Mouse (Mus musculus) leukemia stem cell, adult 10-12 weeks (primary cell): Measurements from ENCODE around the gene Gm42372. TPM values are rescaled to one million over a fixed set of nuclear protein-coding genes. Genes with fewer than 3 reads are reported as not detected.

Source experiments
- polyA plus RNA-seq: library from polyadenylated mRNA; stranded (reverse); fragments of >175 nt; gene quantifications from 2 replicates; pipeline ENCODE4 v1.2.3, GENCODE M21; 2012; ENCODE audit warnings: low replicate concordance

Gene Gm42372
- 0.12 and 0.33 TPM in 2 replicates for polyA plus RNA-seq

DNA sequence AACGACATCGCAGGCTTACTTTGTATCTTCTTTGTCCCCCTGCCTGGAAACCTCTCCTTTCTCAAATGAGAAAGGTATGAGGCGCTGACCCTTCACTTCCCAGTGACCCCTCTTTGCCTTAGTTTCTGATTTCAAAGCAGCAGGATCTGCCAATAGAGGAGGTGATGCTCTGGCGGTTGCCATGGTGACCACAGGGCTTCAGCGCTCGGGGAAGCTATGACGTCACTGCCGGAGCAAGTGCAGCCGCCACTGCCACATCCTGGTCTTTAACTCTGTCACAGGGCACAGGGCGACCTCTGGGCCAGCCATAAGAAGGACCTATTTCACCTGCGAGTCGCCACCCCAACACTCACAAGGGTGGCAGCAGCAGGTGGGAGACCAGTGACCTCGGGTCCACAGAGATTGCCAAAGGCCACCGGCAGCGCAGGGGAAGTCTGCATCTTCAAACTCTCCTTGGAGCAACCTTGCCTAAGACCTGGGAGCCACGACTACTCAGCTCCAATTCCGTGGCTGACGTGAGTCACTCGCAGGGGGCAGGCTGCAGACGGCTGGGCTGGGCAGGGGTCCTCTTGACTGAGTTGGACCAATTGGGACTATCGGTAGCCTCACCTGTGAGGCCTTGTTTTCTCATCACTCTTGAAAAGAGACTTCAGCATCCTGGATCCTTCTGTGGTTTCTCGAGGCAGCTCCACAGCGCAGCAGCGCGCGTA, at the start of gene Gm42372:
Gene Gm42372, plus strand, starts transcription at position 228 of the 710 bp plus-strand sequence.

DNA sequence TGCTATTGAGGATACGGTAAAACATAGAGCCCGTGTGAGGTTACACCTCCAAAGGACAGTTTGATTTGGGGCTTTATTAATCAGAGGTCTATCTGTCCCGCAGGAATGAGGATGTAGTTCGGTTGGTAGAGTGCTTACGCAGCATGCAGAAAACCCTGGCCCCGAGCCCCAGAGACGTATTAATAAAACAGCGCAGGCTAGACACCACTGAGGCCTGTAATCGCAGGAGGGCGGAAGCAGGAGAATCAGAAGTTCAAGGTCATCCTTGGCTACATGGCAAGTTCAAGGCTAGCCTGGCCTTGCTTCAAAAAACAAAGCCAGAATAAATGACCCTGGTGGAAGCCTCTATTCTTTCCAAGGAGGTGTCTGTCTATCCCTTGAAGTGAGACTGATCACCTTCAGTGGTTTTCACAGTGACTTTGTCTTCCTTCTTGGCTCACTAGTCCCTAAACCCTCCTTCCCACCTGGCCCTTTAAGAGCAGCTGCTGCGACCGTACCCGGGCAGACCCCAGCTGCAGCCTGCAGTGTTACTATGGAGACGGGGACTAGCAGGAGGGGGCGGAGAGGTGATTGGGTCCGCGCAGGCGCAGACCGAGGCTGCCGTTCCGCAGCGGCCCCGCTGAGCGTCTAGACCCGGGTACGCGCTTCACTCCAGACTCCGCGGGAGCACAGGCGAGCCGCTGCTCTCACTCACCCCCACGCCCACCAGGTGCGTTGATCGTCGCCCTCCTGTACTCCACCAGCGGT, 38.7 kb upstream of the Gm42372 start, which contains the start of gene Pnmal2:
Gene Pnmal2, plus strand, starts transcription at position 622 of the 747 bp plus-strand sequence.

DNA sequence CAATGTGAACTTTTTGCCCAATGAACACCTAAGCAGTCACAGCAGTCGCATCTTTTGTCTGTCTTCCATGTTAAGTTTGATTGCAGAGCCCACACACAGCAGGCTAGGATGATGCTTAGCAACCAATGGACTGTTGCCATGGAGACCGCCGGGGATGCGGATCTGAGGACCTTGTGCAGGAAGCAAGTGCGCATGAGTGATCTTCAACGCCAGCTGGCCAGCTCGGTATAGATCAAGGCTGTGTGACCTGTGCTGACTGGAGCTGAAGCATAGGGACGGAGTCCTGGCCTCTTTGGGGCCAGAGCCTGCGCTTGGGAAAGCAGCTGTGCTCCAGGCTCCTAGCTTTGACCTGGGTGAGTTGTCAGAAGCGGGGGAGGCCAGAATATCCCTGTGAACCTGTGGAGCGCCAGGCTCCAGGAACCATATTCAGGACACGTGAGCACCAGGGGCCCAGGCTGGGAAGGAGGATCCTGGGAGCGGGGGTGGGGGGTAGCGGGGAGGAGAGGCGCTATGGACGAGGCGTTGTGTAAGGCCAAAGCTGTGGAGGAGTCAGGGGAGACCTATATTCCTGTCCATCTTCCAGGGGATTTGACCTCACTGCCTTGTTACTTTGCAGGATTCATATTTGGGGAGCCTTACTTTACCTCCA, 23.2 kb upstream of the Gm42372 start, which contains the start of gene Pnmal1:
Gene Pnmal1, plus strand, starts transcription at position 141 of the 649 bp plus-strand sequence.

DNA sequence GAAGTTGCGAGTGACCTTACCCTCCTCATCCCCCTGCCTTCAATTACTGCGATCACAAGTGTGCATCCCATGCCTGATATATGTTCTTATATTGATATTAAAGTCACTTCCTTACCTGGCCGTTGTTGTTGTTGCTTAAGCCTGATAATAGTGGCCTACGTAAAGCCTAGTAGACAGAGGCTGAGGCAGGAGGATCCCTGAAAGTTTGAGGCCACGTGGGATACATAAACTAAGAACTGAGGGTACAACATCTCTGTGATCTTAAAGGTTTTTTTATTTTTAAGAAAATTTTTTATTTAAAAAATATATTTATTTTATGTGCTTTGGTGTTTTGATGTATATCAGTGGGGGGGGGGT, 9.5 kb downstream of the Gm42372 start, which contains the start of gene Ccdc8:
Gene Ccdc8, plus strand, starts transcription at position 258 of the 357 bp plus-strand sequence.

DNA sequence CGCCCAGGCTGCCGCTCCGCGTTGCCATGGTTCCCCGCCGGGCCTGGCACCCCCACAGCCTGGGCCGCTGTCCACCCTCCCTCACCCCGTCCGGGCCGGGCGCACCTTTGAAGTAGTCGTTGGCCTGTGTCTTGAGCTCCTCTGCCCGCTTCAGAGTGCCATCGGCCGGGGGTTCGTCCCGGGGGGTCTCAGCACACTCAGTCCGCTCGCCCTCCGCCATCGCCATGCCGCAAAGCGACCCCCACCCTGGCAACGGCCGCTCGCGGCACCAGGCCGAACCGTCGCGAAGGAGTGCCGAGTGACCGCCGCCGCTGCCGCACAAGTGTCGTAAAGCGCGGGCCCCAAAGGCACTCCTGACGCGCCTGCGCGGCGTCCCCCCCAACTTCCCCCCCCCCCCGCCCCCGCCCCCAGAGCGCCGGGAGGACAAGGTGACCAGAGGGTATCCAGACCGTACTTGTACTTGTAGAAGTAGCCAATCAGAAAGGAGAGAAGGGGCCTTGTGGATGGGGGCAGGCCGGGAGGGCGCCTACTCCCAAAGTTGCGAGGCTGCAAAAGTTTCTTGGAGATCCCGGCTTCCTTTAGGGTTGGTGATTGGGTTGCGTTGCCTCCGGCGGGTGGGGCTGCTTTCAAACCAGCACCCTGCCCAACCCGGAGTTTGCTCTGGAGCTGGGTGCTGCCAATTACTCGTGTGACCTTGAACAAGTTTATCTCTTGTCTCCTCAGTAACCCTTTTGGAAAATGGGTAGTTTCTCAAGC, 44.9 kb downstream of the Gm42372 start, which contains the start of gene Ppp5c:
Gene Ppp5c, minus strand, starts transcription at position 337 of the 756 bp plus-strand sequence.

Other genes with a start within 250 kb of the Gm42372 start
- 337 and 641 TPM in 2 replicates for gene Ap2s1, start 244.7 kb upstream of the Gm42372 start, polyA plus RNA-seq
- gene Slc1a5, start 201.7 kb upstream of the Gm42372 start, polyA plus RNA-seq: 57.8 and 110 TPM in 2 replicates
- 110 and 114 TPM in 2 replicates for gene Strn4, start 167.2 kb upstream of the Gm42372 start, polyA plus RNA-seq
- 34.4 and 47.5 TPM in 2 replicates for gene Fkrp, start 166.4 kb upstream of the Gm42372 start, polyA plus RNA-seq
- 33.2 and 65.6 TPM in 2 replicates for gene Prkd2, start 140.2 kb upstream of the Gm42372 start, polyA plus RNA-seq
- 0.61 and 1.2 TPM in 2 replicates for gene Dact3, start 107.8 kb upstream of the Gm42372 start, polyA plus RNA-seq
- gene Gng8, start 91.3 kb upstream of the Gm42372 start, polyA plus RNA-seq: not detected in 2 replicates
- gene Ptgir, start 76.6 kb upstream of the Gm42372 start, polyA plus RNA-seq: 0.28 and 0.76 TPM in 2 replicates
- gene Calm3, start 59.0 kb upstream of the Gm42372 start, polyA plus RNA-seq: 1,517 and 1,958 TPM in 2 replicates
- 0.15 TPM in 1 of 2 replicates, not detected in the other for gene Pnmal2, start 38.4 kb upstream of the Gm42372 start, polyA plus RNA-seq
- 0.09 TPM in 1 of 2 replicates, not detected in the other for gene Pnmal1, start 23.4 kb upstream of the Gm42372 start, polyA plus RNA-seq
- 0.12 and 0.42 TPM in 2 replicates for gene Ccdc8, start 9.6 kb downstream of the Gm42372 start, polyA plus RNA-seq
- gene Ppp5c, start 44.8 kb downstream of the Gm42372 start, polyA plus RNA-seq: 104 and 116 TPM in 2 replicates
- gene Hif3a, start 79.3 kb downstream of the Gm42372 start, polyA plus RNA-seq: 6.1 and 9.2 TPM in 2 replicates
- gene Psg16, start 91.0 kb downstream of the Gm42372 start, polyA plus RNA-seq: not detected in 2 replicates
- gene Ceacam3, start 167.2 kb downstream of the Gm42372 start, polyA plus RNA-seq: not detected in 2 replicates
- gene Psg29, start 220.4 kb downstream of the Gm42372 start, polyA plus RNA-seq: not detected in 2 replicates